Mouse (Mus musculus) skeletal muscle tissue, adult 2 months (tissue): ENCODE results near the gene Slc28a3.
A peak's percentile ranks its signal among the peaks of the same experiment; 100 is the strongest.

ENCODE experiments used
- DNase-seq: peaks from one replicate; pipeline ENCODE4 v3.0.0-alpha.2; 2012; ENCODE audit warnings: low read depth, low spot score

The Slc28a3 gene

DNA sequence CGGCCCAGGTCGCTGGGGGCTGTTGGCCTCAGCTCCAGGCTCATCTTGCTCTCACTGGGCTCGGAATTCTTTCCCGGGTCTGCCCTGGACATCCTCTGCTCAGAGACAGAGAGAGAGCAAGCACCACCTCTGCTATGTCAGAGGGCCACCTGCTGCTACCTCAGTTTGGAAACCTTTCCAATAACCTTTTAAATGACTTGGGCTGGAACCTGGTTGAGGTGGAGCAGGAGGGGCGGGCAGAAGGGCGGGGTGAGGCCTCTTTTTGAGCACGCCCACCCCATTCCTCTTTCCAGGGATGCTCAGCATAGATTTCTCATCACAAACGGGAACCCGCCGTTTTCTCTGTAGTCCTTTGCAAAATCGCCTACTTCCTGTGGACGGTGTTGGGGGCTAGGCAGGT is at the start of gene Slc28a3:
Gene Slc28a3 (minus strand): TSS at position 162 of the 400 bp plus-strand sequence.
- no peak for DNase-seq

DNA sequence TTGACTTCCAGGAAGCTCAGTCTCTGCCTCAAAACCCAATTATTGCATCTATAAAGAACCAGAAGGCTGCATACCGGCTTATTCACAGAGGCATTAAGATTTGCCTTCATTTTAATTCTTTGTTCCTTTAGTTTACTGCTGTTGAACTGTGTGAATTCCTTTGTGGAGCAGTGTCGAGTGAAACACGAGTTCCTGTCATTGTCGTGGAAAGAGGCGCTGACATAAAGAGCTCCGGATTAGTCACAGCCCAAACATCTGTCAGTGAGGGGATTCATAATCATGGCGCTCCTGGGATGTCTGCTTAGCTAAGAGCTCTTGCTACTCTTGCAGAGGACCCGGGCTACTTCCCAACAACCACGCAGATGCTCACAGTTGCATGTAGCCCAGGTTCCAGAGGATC is 47.3 kb upstream of the Slc28a3 start:
- no peak for DNase-seq

GRCm38 (mm10) chr13:58656885-58657284 is 46.2 kb upstream of the Slc28a3 start:
- no peak for DNase-seq

- DNase-seq: no peak
Measured at GRCm38 (mm10) chr13:58655552-58655951, 44.9 kb upstream of the Slc28a3 start.

DNA sequence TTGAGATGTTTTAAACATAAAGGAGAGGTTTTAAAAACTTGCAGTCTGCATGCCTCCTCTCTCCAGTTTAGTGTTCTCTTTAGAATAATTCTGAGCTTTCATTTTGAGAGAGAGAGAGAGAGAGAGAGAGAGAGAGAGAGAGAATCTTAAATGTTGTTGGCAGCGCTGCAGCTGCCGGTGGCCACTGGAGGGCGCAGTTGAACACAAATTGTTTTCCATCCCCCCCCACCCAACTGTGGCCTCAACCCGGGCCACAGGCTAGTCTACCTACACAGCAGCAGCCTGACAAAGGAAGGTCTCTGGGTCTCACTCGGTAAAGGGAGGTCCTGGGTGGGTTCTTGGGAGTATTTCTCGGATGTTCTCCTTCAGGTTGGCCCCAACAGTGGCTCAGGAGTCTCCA is 29.7 kb upstream of the Slc28a3 start:
- peak; percentile 3 for DNase-seq

DNA sequence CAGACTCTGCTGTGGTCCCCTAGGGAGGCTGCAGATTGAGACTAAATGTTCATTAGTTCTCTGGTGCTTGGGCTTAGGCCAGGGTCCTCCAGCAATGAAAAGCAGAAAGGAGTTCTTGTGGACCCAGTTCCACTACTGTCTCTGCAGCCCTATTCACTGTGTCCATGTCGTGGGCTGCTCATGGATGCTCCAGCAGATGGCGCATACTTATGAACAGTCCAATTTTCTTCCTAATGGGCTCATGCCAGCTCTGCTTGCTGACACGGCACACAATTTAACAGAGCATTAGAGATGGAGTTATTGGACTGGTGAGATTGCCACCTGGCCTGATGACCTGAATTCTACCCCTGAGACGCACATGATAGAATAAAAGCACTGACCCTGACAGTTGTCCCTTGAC is 28.3 kb upstream of the Slc28a3 start:
- DNase-seq: peak; percentile 3

DNA sequence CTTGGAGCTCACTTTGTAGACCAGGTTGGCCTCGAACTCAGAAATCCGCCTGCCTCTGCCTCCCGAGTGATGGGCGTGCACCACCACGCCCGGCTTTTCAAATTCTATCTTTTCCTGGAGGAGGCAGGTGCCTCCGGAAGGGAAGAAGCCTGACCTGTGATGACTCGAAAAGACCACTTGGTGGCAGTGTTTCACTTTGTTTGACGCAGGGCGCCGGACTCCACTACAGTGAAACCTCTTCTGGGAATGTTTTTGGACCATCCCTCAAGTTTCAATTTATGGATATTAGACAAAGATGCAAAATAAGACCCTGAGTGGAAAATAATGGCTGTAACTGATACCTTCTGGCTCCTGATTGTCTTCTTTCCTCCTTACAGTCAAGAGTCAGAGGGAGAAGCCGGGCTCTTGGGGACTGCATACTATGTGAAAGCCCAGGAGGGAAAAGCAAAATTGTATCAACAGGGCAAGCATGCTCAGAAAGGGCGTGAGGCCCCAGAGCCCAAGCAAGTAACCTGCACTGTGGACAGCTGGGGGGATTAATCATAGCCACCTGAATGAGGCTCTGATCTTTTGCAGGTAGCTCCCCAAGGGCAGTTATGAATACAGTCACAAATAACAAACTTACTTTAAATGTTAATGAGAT is 26.8 kb upstream of the Slc28a3 start:
- DNase-seq: peak; percentile 19

DNA sequence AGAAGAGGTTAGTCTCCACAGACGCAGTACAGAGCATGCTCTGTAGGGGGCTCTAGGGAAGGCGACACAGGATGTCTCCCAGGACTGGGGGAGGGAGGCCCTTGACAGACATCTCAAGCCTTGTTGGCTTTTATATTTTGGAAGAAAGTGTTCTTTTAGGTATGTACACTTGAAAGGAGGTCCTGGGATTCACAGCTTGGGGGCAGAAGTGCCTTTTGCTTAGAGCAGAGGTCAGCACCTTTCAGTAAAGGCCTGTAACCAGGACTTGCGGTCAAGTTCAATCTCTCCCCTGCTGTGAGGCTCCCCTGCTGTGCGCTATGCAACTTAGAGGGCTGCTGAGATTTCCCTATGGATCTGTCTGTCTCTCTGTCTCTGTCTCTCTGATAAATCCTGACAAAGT is 23.2 kb upstream of the Slc28a3 start:
- no peak for DNase-seq

DNA sequence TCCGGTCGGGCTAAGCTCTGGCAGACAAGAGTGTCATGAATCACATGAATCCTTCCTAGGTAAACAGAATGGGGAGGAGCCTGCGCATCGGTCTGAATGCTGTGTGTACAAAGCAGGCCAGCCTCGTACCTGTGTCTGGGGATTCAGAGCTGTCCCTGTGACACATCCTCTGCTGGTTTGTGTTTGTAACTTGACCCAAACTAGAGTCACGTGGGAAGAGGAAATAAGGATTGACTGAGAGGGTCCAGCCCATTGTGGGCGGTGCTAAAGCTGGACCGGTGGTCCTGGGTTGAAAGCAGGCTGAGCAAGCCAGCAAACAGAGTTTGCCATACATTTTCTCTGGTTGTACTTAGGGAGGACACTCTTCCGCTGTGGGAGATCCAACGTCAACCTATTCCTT is 20.1 kb upstream of the Slc28a3 start:
- no peak for DNase-seq

DNA sequence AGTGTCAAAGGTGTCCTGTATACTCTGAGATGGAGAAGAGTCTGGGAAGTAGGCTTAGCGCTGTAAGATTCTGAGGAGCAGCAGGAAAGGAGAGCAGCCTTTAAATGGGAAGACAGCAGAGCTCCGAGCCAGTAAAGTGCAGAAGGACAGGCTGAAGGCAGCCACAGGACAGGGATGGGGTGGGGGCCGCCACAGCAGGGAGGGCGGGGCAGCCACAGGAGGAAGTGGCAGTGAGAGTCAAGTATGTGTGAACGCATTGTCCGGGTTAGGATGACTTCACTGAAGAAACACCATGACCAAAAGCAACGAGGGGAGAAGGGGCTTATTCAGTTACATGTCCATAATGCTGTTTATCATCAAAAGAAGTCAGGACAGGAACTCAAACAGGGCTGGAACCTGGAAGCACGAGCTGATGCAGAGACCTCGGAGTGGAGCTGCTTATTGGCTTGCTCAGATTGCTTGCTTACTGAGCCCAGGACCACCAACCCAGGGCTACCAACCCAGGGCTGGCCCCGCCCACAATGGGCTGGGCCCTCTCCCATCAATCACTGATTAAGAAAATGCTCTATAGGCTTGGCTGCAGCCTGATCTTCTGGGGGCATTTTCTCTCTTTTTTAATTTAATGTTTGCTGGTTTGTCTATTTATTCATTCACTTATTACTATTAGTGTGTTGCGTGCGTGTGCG is 18.8 kb upstream of the Slc28a3 start:
- no peak for DNase-seq

GRCm38 (mm10) chr13:58622647-58623046 is 12.0 kb upstream of the Slc28a3 start:
- DNase-seq: no peak

GRCm38 (mm10) chr13:58619301-58619700 is 8.6 kb upstream of the Slc28a3 start:
- DNase-seq: no peak

GRCm38 (mm10) chr13:58610059-58610458 is 618 bp downstream of the Slc28a3 start:
- DNase-seq: no peak

- peak; percentile 39 for DNase-seq
Measured at GRCm38 (mm10) chr13:58601201-58601855, 9.3 kb downstream of the Slc28a3 start.

- DNase-seq: no peak
Measured at GRCm38 (mm10) chr13:58598578-58598977, 12.1 kb downstream of the Slc28a3 start.

- peak; percentile 44 for DNase-seq
Measured at GRCm38 (mm10) chr13:58593129-58593528, 17.5 kb downstream of the Slc28a3 start.

- DNase-seq: no peak
Measured at GRCm38 (mm10) chr13:58591912-58592311, 18.8 kb downstream of the Slc28a3 start.

- no peak for DNase-seq
Measured at GRCm38 (mm10) chr13:58590630-58591029, 20.0 kb downstream of the Slc28a3 start.

GRCm38 (mm10) chr13:58589517-58589858 is 21.2 kb downstream of the Slc28a3 start:
- DNase-seq: peak; percentile 24

GRCm38 (mm10) chr13:58588655-58589516 is 21.8 kb downstream of the Slc28a3 start:
- DNase-seq: no peak

DNA sequence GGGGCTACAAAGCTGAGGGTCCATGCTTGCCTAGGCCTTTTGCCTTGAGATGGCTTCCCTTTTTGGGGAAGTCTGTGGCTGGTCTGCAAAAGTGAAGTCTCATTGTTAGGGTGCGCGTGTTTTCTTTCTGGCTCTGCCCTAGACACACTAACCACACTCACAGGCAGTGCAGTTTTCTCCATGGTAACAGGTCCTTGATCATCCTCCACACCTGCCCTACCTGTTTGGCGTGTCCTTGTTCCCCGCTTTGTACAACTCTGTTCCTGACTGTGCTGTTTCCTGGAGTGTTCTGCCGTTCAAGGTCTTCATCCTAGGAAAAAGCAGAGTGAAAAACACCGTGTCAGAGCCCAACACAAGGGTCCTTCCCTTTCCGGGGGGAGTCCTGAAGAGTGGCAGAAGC is 22.7 kb downstream of the Slc28a3 start:
- no peak for DNase-seq

GRCm38 (mm10) chr13:58566181-58566580 is 44.5 kb downstream of the Slc28a3 start:
- DNase-seq: no peak
